Mouse (Mus musculus) testis, adult 2 months (tissue): Measurements from ENCODE around the gene Gm14632. TPM values are rescaled to one million over a fixed set of nuclear protein-coding genes. Genes with fewer than 3 reads are reported as not detected.
"Not testable (repeated sequence)": the region's sequence is repeated elsewhere in the genome, so short reads cannot be mapped to it uniquely, and the experiment has no call there.

ENCODE experiments used
- H3K27ac ChIP-seq: fragments of 200-500 bp; 2 replicates; pipeline ENCODE4 v1.5.1; 2012; ENCODE audit warnings: low read depth, low read length; ENCODE audit not compliant: control insufficient read depth, insufficient read depth
- H3K27me3 ChIP-seq: fragments of 200-500 bp; 2 replicates; pipeline ENCODE4 v1.6.1; 2012; ENCODE audit warnings: mild to moderate bottlenecking, low read length, moderate library complexity; ENCODE audit not compliant: control insufficient read depth, insufficient read depth
- H3K36me3 ChIP-seq: fragments of 200-500 bp; 2 replicates; pipeline ENCODE4 v1.6.1; 2012; ENCODE audit warnings: mild to moderate bottlenecking, low read length; ENCODE audit not compliant: control insufficient read depth, insufficient read depth
- H3K4me1 ChIP-seq: fragments of 200-500 bp; 2 replicates; pipeline ENCODE4 v1.6.1; 2012; ENCODE audit warnings: low read length; ENCODE audit not compliant: control insufficient read depth, insufficient read depth
- H3K4me3 ChIP-seq: fragments of 200-500 bp; 2 replicates; pipeline ENCODE4 v1.5.1; 2012; ENCODE audit warnings: low read depth, mild to moderate bottlenecking, low read length, moderate library complexity, mixed read lengths; ENCODE audit not compliant: control insufficient read depth
- polyA plus RNA-seq: library from polyadenylated mRNA; depleted of rRNA; stranded (reverse); fragments of >200 nt; gene quantifications from 2 replicates; pipeline ENCODE4 v1.2.3, GENCODE M21; 2012; rRNA removed

Gene Gm14632
- not detected in 2 replicates for polyA plus RNA-seq

- not testable (repeated sequence) for H3K4me3 ChIP-seq, H3K27ac ChIP-seq, H3K4me1 ChIP-seq, H3K27me3 ChIP-seq, H3K36me3 ChIP-seq
Measured at GRCm38 (mm10) chrX:30329472-30329871, at the start of gene Gm14632. Gm14632 (plus strand) TSS chrX:30329772.
